Mouse (Mus musculus): ENCODE results near the gene Tfcp2l1.
"Not testable (repeated sequence)": the region's sequence is repeated elsewhere in the genome, so short reads cannot be mapped to it uniquely, and the experiment has no call there.

The Tfcp2l1 gene

GRCm38 (mm10) chr1:118627781-118628464 lies at the start of gene Tfcp2l1:
TSS of gene Tfcp2l1 (plus strand) at chr1:118627945.
- peak; percentile 50 for DNase-seq (ENCODE audit: low read depth, low spot score)

DNA sequence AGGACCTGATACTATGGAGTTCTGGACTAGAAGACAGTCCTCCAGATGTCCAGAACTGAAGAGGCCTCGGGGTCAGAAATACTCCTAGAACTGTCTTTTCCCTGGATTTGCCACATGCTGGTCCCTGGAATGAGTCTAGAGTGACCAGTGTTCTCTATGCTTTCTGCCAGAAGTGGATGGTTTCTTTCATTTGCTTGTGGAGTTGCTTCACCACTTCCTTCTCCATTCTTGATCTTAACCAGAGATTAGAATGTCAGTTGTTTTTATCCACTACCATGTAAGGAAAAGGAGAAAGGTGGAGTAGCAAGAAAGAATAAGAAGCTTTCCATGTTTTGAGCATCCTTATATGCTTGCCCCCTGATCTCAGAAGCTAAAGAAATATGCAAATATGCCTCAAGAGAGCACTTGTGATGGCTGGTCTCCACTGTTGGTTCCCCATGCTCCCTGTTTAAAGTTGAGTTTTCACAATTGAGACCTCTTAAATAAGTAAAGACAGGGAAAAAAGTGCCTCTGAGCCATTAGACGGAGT lies 47.5 kb upstream of the Tfcp2l1 start:
- no peak for DNase-seq (ENCODE audit: low read depth, low spot score)

DNA sequence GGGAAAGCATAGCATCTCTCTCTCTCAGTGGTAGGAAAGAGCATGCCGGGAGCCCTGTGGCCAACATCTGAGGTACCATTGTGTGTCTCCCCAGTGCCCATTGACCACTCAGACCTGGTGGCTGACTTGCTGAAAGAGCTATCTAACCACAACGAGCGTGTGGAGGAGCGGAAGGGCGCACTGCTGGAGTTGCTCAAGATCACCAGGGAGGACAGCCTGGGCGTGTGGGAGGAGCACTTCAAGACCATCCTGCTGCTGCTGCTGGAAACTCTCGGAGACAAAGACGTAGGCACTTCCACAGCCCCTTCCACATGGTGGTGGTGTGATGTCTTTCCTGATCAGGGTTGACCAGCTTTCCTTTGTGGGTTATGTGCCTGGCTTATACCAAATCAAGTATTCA lies 46.6 kb upstream of the Tfcp2l1 start:
- no peak for DNase-seq (ENCODE audit: low read depth, low spot score)

GRCm38 (mm10) chr1:118589721-118590120 lies 38.0 kb upstream of the Tfcp2l1 start:
- DNase-seq (ENCODE audit: low read depth, low spot score) = peak; percentile 20

GRCm38 (mm10) chr1:118592933-118593332 lies 34.8 kb upstream of the Tfcp2l1 start:
- no peak for DNase-seq (ENCODE audit: low read depth, low spot score)

DNA sequence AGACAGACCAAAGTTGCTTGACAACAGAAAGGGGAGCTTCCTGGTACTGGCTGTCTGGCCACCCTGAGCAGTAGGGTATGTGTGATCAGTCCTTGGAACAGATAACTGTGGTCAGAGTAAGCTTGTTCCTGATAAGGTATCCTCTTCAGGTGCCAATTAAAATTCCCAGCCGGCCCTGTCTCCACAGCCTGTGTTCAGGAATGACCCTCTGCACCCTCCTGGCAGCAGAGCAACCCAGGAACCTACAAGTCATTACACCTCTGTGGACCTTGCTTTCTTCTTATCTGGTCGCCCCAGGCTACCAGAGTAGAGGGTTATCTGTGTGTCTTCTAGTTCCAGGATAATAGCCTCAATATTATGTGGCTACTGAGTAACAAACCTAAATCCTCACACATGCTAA lies 32.4 kb upstream of the Tfcp2l1 start:
- no peak for DNase-seq (ENCODE audit: low read depth, low spot score)

DNA sequence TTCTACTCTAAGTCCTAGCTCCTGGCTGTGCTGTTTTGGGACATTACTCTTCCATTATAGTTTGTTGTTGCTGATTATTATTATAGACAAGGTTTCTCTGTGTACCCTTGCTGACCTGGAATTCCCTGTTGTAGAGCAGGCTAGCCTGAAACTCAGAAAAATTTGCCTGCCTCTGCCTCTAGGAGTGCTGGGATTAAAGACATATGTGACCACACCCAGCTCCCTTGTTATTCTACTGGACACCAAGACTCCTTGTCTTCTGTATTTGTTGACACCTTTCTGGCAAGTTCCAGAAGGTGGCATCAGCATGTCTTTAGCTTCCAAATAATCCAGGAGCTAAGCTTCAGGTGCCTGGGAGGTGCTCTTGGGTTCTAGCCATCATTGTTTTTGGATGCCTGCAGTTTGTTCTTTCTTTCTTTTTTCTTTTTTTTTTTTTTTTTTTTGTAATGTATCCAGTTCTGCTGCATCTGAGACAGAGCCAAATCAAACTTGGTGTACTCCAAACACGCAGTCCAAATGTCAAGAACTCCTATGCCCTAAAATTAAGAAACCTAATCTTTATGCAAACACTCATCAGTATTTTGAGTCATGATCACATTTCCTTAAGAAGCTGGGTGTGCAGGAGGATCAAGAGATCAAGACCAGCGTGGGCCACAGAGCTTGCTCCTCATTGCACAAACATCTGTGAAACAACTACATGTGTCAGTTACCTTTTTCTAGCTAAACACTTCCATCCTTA lies 30.1 kb upstream of the Tfcp2l1 start:
- DNase-seq (ENCODE audit: low read depth, low spot score) = peak; percentile 24

DNA sequence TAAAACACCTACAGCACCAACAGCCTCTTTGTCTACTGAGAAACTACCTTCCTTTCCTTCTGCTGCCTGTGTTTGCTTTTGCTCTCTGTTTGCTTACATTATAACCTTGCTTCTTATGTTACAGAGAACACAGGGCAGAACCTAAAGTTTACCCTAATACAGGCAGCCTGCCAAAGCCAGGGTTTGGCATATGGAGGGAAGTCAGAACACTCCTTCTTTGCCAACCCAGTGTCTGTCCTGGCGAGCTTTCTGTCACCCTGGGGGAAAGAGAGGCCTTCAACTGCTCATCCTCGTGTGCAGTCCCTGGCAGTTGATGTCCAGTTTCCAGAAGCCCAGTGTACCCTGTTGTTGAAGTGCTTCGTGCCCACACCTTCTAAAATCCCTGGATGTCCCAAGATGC lies 29.4 kb upstream of the Tfcp2l1 start:
- peak; percentile 87 for DNase-seq (ENCODE audit: low read depth, low spot score)

GRCm38 (mm10) chr1:118613631-118614183 lies 14.0 kb upstream of the Tfcp2l1 start:
- no peak for DNase-seq (ENCODE audit: low read depth, low spot score)

GRCm38 (mm10) chr1:118621055-118621454 lies 6.7 kb upstream of the Tfcp2l1 start:
- not testable (repeated sequence) for DNase-seq (ENCODE audit: low read depth, low spot score)

DNA sequence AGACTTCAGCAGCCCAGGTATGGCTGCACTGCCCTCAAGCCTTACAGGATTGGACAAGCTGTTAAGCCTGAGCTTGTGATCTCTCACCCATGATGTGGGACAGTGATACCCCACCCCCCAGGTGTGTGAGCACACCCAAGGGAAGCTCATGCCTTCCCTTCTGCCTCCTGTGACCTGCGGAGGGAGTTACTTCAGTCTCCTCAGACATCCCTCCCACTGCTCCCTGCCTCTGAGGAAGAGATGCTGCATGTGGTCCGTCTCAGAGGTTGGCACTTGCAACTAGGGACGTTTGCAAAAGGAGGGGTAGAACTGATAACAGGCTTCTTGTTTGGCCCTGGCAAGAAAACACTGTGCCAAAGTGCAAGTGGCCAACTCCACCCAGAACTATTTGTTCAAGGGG lies 4.9 kb upstream of the Tfcp2l1 start:
- DNase-seq (ENCODE audit: low read depth, low spot score) = no peak

GRCm38 (mm10) chr1:118625461-118625860 lies 2.3 kb upstream of the Tfcp2l1 start:
- no peak for DNase-seq (ENCODE audit: low read depth, low spot score)

DNA sequence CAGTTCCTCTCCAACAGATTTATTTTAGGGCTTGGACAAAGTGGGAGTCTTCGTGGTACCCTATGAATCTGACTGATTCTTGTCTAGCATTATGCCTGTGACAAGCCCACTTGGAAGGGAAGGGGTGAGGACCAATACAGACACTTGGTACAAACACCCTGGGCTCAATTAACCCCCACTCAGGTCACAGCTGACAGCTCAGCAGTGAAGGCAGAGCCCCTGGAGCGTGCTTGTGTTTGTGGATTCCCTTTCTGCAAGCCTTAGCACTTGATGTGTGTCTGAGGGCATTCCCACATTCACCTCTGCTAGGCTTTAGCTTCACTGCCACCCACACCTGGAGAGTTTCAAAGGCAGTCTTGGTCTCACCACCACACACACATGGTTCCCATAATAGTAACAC lies 1.8 kb upstream of the Tfcp2l1 start:
- no peak for DNase-seq (ENCODE audit: low read depth, low spot score)

DNA sequence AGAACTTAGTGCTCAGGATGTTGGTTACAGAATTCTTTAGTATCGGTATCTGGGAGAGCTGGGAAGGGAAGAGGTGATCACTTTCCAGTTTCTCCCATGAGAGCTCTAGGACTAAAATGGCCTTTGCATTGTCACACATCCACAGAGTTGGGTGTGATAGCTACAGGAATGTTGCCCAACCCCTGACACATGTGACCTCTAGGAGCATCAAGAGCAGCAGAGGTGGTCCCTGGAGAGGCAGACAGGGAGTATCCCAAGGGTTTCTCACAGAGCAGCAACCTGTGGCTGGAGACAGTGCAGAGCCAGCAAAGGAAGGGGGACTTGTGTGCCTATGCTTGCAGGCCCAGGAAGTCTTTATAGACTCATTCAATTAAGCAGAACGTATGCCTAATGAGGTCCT lies 1.3 kb upstream of the Tfcp2l1 start:
- DNase-seq (ENCODE audit: low read depth, low spot score) = no peak

DNA sequence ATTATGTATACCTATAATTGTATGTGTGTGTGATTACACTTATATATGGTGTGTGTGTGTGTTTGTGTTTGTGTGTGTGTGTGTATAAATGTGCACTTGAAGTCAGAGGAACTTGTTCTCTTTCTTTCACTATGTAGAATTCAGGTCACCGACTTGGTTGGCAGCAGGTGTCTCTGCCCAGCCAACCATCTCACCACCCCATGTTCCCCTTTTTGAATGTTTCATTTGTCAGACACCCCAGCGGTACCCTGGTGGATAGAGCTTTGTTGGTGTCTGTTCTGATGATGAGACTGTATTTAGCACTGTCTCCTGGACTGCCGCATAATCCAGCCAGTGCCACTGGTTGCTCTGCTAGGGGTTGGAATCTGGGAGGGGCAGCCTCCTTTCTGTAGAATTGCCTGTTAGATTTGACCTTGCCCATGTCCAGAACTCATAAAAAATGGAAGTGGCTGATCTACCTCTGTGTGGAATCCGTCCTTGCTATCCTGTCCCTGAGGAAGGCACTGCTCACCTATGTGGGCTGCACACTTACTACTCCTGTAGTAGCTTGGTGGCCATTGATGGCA lies 5.8 kb downstream of the Tfcp2l1 start:
- DNase-seq (ENCODE audit: low read depth, low spot score) = no peak

DNA sequence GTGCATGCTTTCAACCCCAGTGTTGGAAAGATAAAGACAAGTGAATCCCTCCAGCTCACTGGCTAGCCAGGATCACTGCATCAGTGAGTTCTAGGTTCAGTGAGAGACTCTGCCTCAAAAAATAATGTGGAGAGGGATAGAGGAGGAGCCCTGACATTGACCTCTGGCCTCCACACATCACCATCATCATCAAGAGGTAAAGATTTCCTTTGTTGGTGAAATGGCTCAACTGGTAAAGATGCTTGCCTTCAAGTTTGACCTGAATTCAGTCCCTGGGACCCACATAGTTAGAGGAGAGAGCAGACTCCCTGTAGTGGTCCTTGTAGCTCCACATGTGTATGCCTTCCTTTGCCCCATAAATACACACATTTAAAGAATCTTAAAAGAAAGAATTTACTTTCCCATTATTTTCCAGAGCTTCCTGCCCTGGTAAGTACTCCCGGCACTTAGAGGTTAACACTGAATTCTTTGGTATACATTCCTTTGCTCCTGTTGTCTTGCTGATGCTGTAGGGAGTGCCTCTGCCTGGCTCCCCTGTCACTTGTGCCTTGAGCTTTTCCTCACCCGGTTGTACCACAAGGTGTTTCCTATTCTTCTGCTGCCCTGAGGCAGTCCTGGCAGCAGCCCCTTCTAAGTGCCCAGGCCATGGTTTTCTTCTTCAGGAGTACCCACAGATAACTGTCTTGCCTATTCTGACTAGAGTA lies 14.7 kb downstream of the Tfcp2l1 start:
- no peak for DNase-seq (ENCODE audit: low read depth, low spot score)

GRCm38 (mm10) chr1:118643138-118643979 lies 15.6 kb downstream of the Tfcp2l1 start:
- no peak for DNase-seq (ENCODE audit: low read depth, low spot score)

DNA sequence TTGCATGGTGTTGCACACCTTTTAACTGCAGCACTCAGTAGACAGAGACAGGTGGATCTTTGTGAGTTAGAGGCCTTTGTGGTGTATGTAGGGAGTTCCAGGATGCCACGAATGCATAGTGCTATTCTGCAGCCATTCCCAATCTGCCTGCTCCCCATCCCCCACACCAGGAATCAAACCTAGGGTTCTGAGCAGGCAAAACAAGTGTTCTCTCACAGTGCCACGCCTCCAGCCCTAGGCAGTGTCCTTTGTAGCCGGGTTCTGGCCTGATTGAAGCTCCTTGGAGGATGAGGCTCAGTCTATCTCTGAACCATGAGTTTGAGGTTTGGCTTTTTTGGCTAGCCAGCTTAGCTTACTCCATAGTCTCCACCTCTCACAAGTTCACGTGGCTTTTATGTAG lies 18.0 kb downstream of the Tfcp2l1 start:
- DNase-seq (ENCODE audit: low read depth, low spot score) = no peak

DNA sequence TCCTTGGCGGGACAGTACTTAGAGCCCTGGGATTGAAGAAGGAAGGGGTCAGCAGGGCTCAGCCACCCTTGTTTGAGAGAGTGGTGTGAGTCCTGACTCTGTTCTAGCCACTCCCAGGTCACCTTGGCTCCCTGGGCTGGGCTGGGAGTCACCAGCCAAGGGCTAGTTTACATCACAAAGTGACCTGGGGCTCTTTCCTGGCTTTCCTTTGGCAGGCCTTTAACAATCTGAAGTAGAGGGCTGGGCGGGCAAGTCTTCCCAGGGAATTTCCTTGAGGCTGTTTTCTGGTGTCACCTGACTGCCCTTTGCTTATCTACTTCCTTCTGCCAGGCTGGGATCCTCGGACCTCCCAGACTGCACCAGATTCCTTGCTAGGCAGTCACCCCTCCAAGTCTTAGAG lies 20.3 kb downstream of the Tfcp2l1 start:
- DNase-seq (ENCODE audit: low read depth, low spot score) = no peak

GRCm38 (mm10) chr1:118649933-118650770 lies 22.4 kb downstream of the Tfcp2l1 start:
- DNase-seq (ENCODE audit: low read depth, low spot score) = no peak

All from brain, adult 2 months (tissue).